Mouse (Mus musculus) cerebellum, postnatal 36 days (tissue): ENCODE results near the gene Pax2.
"Not testable (repeated sequence)": the region's sequence is repeated elsewhere in the genome, so short reads cannot be mapped to it uniquely, and the experiment has no call there.

ENCODE experiments used
- DNase-seq, 2 experiments: peaks; one replicate each; pipeline ENCODE4 v3.0.0; 2021 to 2022; ENCODE audit warnings: mixed read lengths in 2 of 2

Pax2 gene

GRCm38 (mm10) chr19:44837426-44838205 lies 81.8 kb downstream of the Pax2 start:
- peak in 1 of 2 experiments; percentile 13 for DNase-seq

- no peak for DNase-seq
Measured at GRCm38 (mm10) chr19:44838321-44838720, 82.5 kb downstream of the Pax2 start.

DNA sequence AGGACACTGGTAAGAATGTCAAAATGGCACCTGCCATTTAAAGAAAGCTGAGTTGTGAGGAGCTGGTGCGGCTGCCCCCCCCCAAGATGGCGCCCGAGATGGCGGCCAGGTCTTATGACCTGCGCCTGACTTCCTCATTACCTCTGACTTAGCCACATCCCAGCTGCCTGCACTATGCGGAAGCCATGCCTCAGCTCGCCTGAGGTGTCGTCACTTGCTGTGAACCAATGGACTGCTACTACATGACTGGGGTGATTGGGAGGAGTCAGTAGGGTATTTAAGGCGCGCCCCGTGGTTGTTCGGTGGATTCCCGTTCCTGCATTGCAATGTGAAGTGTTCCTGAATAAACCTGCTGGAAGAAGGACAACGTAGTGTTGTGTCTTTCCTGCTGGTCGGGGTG lies 86.8 kb downstream of the Pax2 start:
- DNase-seq: not testable (repeated sequence)

GRCm38 (mm10) chr19:44849465-44849864 lies 93.6 kb downstream of the Pax2 start:
- no peak for DNase-seq

DNA sequence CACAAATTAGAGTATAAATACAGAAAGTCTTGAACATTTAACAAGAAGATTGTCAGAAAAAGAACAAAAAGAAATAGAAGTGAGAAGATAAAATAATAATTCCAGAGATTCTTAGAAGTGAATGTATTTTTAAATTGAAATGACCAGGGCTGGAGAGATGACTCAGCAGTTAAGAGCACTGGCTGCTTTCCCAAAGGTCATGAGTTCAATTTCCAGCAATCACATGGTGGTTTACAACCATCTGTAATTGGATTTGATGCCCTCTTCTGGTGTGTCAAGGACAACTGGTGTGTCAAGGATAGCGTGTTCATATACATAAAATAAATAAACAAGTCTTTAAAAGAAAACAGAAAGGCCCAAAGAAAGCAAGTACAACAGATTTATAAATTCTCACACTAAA lies 102.8 kb downstream of the Pax2 start:
- no peak for DNase-seq

DNA sequence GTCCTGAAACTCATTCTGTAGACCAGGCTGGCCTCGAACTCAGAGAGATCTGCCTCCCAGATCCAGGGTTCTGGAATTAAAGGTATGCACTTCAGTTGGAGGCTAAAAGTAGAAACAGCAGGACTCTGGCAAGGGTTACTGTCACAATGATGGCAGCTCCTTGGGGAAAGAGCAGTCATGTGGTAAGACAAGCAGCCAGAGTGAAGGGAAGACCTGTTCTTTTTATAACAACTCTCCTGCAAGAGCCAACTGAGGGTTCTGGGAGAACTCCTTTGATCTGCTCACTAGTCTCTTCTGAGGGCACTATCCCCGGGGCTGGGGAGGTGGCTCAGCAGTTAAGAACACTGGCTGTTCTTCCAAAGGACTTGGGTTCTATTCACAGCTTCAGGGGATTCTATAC lies 112.9 kb downstream of the Pax2 start:
- no peak for DNase-seq

- DNase-seq: no peak
Measured at GRCm38 (mm10) chr19:44874186-44874898, 118.5 kb downstream of the Pax2 start.

DNA sequence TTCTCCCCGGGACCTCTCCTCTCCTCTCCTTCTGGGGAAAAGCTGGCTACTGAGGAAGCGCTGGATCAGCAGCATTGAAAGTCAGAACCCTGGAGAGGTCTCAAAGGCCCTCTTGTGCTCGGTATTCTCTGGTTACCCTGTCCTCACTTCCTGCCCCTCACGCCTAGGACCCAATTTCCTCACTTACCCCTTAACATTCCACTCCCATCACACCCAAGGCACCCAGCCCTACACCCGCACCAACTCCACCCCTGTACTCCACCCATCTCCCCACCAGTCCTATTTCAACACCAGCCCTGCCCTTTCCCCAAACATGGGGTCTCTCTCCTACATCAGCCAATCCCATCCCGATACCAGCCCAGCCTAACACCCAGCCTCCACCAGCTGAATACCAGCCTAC lies 119.1 kb downstream of the Pax2 start:
- no peak for DNase-seq

GRCm38 (mm10) chr19:44875718-44876117 lies 119.9 kb downstream of the Pax2 start:
- DNase-seq: no peak

DNA sequence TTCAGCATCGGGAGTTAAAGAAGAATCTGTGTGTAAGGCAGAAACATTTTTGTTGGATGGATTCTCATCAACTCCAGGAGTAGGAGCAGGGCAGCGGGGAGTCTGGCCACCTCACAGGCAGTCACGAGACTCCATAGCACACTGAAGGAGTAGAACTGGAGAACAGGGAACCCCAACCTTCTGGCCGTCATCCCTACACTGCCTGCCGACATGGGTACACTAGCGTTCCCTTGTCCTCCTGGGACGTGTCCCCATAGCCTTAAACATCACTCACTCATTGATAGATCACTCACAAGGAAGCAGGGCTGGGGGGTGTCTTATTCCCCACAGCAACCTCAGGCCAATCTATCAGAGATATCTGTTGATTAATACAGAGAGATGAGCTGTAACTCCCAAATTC lies 120.7 kb downstream of the Pax2 start:
- no peak for DNase-seq

GRCm38 (mm10) chr19:44882552-44883024 lies 126.7 kb downstream of the Pax2 start:
- peak; percentile 41 to 50 for DNase-seq

DNA sequence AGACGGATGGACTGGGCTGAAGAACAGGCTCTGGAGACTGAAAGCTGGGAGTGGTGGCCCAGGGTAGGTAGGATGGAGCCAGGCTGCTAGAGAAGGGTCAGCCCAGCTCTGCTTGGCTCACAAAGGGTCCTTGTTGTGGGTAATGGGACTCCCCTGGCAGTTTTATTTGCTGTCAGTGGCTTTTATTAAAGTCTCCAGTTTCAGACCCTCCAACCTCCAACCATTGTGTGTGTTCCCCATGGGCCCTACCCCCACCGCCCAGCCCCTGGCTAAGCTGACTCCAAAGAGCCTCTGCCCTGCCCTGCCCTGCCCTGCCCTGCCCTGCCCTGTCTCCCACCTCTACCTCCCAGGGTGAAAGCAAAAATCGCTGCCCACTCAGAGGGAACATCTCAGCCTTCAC lies 128.5 kb downstream of the Pax2 start:
- DNase-seq: no peak

DNA sequence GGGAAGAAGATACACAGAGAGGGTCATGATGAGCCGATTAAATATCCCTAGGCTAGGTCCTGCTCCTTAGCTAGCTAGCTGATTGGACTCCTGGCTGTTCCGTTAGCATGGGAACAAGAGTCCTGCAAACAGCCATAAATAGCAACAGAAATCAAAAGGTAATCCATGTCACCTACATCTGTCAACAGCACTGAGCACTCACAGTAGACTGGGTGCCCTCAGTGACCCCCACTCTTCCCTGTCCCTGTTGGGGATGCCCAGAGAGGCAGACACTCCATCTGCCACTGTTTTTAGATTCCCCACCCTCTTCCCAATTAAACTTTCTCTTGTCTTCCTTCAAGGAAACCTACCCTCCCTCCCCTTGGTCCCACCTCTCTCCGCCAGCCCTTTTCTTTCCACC lies 130.6 kb downstream of the Pax2 start:
- DNase-seq: no peak
